Mouse (Mus musculus) neutrophil, adult 65 days (primary cell): ENCODE measurements around the gene Gm20809. TPM values are rescaled to one million over a fixed set of nuclear protein-coding genes. Genes with fewer than 3 reads are reported as not detected.

Experiments
- total RNA-seq: library from RNA; stranded (reverse); gene quantifications from 2 replicates; pipeline ENCODE4 v1.2.4, GENCODE M21; 2023

The Gm20809 gene
- total RNA-seq: not detected in 2 replicates

GRCm38 (mm10) chrY:24454757-24455156, at the start of gene Gm20809:
Gene Gm20809 (plus strand): TSS chrY:24455057.

